Mouse (Mus musculus) adrenal gland, postnatal 4 days (tissue): ENCODE data around the gene Irs2. TPM values are rescaled to one million over a fixed set of nuclear protein-coding genes. Genes with fewer than 3 reads are reported as not detected.
A peak's percentile ranks its signal among the peaks of the same experiment; 100 is the strongest.

Source experiments
- DNase-seq, 2 experiments: peaks; one replicate each; pipeline ENCODE4 v3.0.0; 2021 to 2022; ENCODE audit warnings: low spot score in 2 of 2, mixed read lengths in 2 of 2
- total RNA-seq, 2 experiments: library from RNA; stranded (reverse); gene quantifications; 2 replicates each; pipeline ENCODE4 v1.2.3; 2021

Irs2 gene
- total RNA-seq, 2 experiments from 2014 or later = 33.2 to 33.3 TPM

GRCm38 (mm10) chr8:10990421-10991110, 17.7 kb downstream of the Irs2 start:
- DNase-seq = no peak

- DNase-seq = no peak
These were observed 18.3 kb downstream of the Irs2 start for GRCm38 (mm10) chr8:10989946-10990345.

GRCm38 (mm10) chr8:10986638-10987037, 21.6 kb downstream of the Irs2 start:
- DNase-seq = no peak

GRCm38 (mm10) chr8:10985064-10985463, 23.2 kb downstream of the Irs2 start:
- DNase-seq = no peak

- DNase-seq = no peak
These were observed 27.4 kb downstream of the Irs2 start for GRCm38 (mm10) chr8:10980876-10981275.

GRCm38 (mm10) chr8:10979916-10980315, 28.3 kb downstream of the Irs2 start:
- DNase-seq = no peak

- DNase-seq = no peak
These were observed 29.0 kb downstream of the Irs2 start for GRCm38 (mm10) chr8:10979196-10979794.

- peak in 1 of 2 experiments; percentile 35 for DNase-seq
These were observed 29.9 kb downstream of the Irs2 start for GRCm38 (mm10) chr8:10978377-10978776.

- DNase-seq = no peak
These were observed 30.4 kb downstream of the Irs2 start for GRCm38 (mm10) chr8:10977742-10978376.

- DNase-seq = no peak
These were observed 33.6 kb downstream of the Irs2 start for GRCm38 (mm10) chr8:10974659-10975058.

- DNase-seq = no peak
These were observed 34.1 kb downstream of the Irs2 start for GRCm38 (mm10) chr8:10974126-10974525.

- DNase-seq = no peak
These were observed 35.3 kb downstream of the Irs2 start for GRCm38 (mm10) chr8:10972851-10973452.

GRCm38 (mm10) chr8:10971984-10972383, 36.3 kb downstream of the Irs2 start:
- DNase-seq = no peak

- no peak for DNase-seq
These were observed 36.7 kb downstream of the Irs2 start for GRCm38 (mm10) chr8:10971509-10971908.

GRCm38 (mm10) chr8:10970496-10971456, 37.5 kb downstream of the Irs2 start:
- DNase-seq = no peak

GRCm38 (mm10) chr8:10968687-10969086, 39.6 kb downstream of the Irs2 start:
- no peak for DNase-seq

GRCm38 (mm10) chr8:10965401-10966117, 42.7 kb downstream of the Irs2 start:
- DNase-seq = no peak

GRCm38 (mm10) chr8:10964511-10965099, 43.7 kb downstream of the Irs2 start:
- DNase-seq = no peak

- no peak for DNase-seq
These were observed 46.3 kb downstream of the Irs2 start for GRCm38 (mm10) chr8:10961989-10962388.
